Mouse (Mus musculus): ENCODE measurements around the gene Robo1. TPM values are rescaled to one million over a fixed set of nuclear protein-coding genes. Genes with fewer than 3 reads are reported as not detected.

Robo1 gene
- polyA plus RNA-seq, 1 experiment from 2014 or later: not detected

DNA sequence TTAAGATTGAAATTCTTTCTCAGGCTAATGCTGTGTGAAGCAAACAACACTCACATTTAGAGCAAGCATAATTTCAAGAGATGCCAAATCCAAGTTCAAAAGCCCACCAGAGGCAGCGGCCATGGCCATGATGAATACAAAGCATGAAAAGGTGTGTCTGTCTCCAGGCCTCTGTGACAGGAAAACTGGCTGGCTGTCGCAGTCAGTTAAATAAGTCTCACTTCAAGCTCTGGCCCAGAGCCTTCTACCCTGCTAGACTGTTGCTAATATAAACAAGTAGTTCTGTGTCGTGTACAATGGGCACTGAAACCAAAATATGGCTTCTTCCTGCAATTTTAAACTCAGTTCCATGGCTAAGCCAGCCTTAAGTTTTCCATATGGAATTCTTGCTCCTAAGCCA, 629.1 kb downstream of the Robo1 start:
- H3K79me2 ChIP-seq (ENCODE audit: inconsistent target): no peaks in the 10 kb centered on the region
- WGBS (ENCODE audit: missing documents): 77% methylated on average over 3 of the region's 3 CpGs

GRCm38 (mm10) chr16:72939862-72940261, 631.8 kb downstream of the Robo1 start:
- no peak overlapping the region for H3K27ac ChIP-seq

More for the DNA sequence above, 629.1 kb downstream of the Robo1 start:
- no peaks in the 10 kb centered on the region for H3K36me3 ChIP-seq (ENCODE audit: inconsistent target)
- H3K27ac ChIP-seq: no peak overlapping the region
- H3K4me3 ChIP-seq (ENCODE audit: inconsistent target): no peak overlapping the region

GRCm38 (mm10) chr16:72940786-72941185, 632.7 kb downstream of the Robo1 start:
- H3K27ac ChIP-seq: no peak overlapping the region
- no peaks in the 10 kb centered on the region for H3K36me3 ChIP-seq (ENCODE audit: inconsistent target)
- H3K4me3 ChIP-seq (ENCODE audit: inconsistent target): no peak overlapping the region
- H3K79me2 ChIP-seq (ENCODE audit: inconsistent target): no peaks in the 10 kb centered on the region
- WGBS (ENCODE audit: missing documents): 96% methylated on average over 8 of the region's 8 CpGs

More at GRCm38 (mm10) chr16:72939862-72940261, 631.8 kb downstream of the Robo1 start:
- Histone ChIP-seq H3K36me3 (ENCODE audit: inconsistent target) (no peaks in the 10 kb centered on the region), H3K4me3 (ENCODE audit: inconsistent target) (no peak overlapping the region), H3K79me2 (ENCODE audit: inconsistent target) (no peaks in the 10 kb centered on the region)
- WGBS (ENCODE audit: missing documents): 94% methylated on average over 3 of the region's 3 CpGs

- H3K27ac ChIP-seq: no peak overlapping the region
- no peaks in the 10 kb centered on the region for H3K36me3 ChIP-seq (ENCODE audit: inconsistent target)
- no peaks in the 10 kb centered on the region for H3K79me2 ChIP-seq (ENCODE audit: inconsistent target)
- WGBS (ENCODE audit: missing documents): 83% methylated on average over 4 of the region's 4 CpGs
- no peak overlapping the region for H3K4me3 ChIP-seq (ENCODE audit: inconsistent target)
Measured at GRCm38 (mm10) chr16:72944403-72944802, 636.3 kb downstream of the Robo1 start.

DNA sequence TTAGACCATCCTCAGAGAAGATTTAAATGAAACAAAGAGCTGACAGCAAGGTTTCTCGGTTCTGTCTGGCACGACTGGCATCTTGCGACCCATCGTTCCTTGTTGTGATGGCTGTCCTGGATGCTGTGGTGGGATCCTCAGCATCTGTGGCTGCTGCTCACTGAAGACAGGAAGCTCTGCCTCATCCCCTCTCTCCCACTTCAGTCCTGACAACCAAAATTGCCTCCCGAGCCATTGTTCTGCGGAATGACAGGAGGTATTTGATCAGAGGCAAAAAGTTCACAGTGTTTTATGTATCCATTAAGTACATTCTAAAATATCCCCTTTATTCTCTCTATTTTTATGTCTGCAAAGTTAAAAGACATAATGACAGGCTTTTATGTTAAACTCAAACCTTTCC, 643.9 kb downstream of the Robo1 start:
- Histone ChIP-seq H3K4me3 (ENCODE audit: inconsistent target) (no peak overlapping the region), H3K79me2 (ENCODE audit: inconsistent target) (no peaks in the 10 kb centered on the region), H3K27ac (no peak overlapping the region), H3K36me3 (ENCODE audit: inconsistent target) (no peaks in the 10 kb centered on the region)
- WGBS (ENCODE audit: missing documents): 85% methylated on average over 6 of the region's 6 CpGs

DNA sequence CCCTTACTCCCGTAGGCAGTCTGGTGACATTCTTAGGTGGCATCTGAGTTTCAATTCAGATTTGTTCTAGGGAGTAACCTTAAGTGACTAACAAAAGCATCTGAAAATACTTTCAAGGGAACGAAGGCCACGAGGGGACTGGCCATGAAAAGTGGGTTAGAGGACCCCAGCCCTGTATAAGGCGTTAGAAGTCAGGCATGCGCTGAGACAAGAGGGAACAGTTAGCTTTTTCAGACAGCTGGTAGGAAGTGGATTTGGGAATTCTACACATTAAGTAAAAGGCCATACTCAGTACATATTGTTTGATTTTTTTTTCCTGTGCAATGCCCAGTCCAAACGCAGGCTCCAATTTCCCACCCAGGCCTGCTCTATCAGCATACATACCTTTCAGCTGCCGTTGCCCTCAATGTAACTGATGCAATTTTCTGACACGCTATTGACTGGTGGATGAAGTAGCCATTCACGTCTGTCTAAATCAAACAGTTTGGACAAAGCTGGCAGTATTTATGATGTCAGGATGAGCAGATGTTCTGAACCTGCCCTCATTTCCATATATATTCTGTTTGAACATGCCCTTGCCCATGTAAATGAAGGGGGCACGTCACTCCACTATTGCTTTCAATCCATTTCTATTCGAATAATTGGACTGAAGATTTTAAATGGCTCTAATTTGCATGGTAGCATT, 651.1 kb downstream of the Robo1 start:
- 95% methylated on average over 11 of the region's 11 CpGs for WGBS (ENCODE audit: missing documents)
- no peak overlapping the region for H3K4me3 ChIP-seq (ENCODE audit: inconsistent target)

DNA sequence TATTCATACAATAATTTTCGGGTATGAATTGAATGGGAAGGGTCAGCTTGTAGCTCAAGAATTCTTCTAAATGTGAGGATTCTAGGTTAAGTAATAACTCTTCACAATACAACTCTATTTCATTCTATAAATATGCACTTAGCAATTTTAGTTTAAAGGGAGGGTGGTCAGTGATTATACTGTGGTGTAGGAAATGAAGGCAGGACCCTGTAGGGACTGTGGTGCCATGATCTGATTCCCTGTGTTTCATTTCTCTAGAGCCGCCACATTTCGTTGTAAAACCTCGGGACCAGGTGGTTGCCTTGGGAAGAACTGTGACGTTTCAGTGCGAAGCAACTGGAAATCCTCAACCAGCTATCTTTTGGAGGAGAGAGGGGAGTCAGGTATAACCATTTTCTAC, 651.7 kb downstream of the Robo1 start:
- H3K79me2 ChIP-seq (ENCODE audit: inconsistent target): no peaks in the 10 kb centered on the region
- H3K36me3 ChIP-seq (ENCODE audit: inconsistent target): no peaks in the 10 kb centered on the region
- no peak overlapping the region for H3K27ac ChIP-seq
- H3K4me3 ChIP-seq (ENCODE audit: inconsistent target): no peak overlapping the region
- WGBS (ENCODE audit: missing documents): 86% methylated on average over 6 of the region's 6 CpGs

More for the DNA sequence above, 651.1 kb downstream of the Robo1 start:
- no peak overlapping the region for H3K27ac ChIP-seq
- H3K79me2 ChIP-seq (ENCODE audit: inconsistent target): no peaks in the 10 kb centered on the region
- H3K36me3 ChIP-seq (ENCODE audit: inconsistent target): no peaks in the 10 kb centered on the region

DNA sequence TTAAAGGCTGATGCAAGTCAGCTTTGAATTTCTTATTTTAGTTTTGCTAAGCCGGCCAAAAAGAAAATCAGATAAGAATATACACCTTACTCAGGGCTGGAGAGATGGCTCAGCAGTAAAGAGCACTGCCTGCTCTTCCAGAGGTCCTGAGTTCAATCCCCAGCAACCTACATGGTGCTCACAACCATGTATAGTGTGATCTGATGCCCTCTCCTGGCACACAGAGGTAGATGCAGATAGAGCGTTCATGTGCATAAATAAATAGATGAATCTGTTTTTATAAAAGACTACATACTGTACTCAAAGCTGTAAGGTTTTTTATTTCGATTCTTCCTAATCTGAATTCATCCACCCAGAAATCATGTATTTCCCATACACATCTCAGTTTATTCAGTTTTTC, 655.7 kb downstream of the Robo1 start:
- H3K27ac ChIP-seq: no peak overlapping the region
- WGBS (ENCODE audit: missing documents): 92% methylated on average over 3 of the region's 3 CpGs
- H3K36me3 ChIP-seq (ENCODE audit: inconsistent target): no peaks in the 10 kb centered on the region
- H3K4me3 ChIP-seq (ENCODE audit: inconsistent target): no peak overlapping the region
- H3K79me2 ChIP-seq (ENCODE audit: inconsistent target): no peaks in the 10 kb centered on the region

DNA sequence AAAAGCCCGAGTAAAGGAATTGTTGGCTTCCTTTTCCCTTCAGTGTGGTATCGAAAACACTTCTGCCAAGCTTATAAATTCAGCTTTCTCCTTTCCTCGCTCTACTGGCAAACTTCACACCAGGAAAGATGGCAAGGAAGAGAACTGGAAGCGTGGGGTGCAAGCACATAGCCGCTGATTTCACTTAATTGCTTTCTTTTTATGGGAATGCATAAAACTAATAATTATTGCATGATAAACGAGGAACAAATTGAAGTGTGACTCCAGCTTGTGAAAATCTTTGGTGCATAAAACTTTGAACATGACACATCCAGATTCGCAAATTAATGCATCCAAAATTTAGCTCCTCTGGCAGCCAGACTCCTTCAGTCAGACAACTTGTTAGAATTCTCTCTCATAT, 659.4 kb downstream of the Robo1 start:
- Histone ChIP-seq H3K79me2 (ENCODE audit: inconsistent target) (no peaks in the 10 kb centered on the region), H3K36me3 (ENCODE audit: inconsistent target) (no peaks in the 10 kb centered on the region), H3K27ac (no peak overlapping the region), H3K4me3 (ENCODE audit: inconsistent target) (no peak overlapping the region)
- 84% methylated on average over 7 of the region's 7 CpGs for WGBS (ENCODE audit: missing documents)

- H3K4me3 ChIP-seq (ENCODE audit: inconsistent target): no peak overlapping the region
- no peak overlapping the region for H3K27ac ChIP-seq
- no peaks in the 10 kb centered on the region for H3K36me3 ChIP-seq (ENCODE audit: inconsistent target)
- H3K79me2 ChIP-seq (ENCODE audit: inconsistent target): no peaks in the 10 kb centered on the region
- 95% methylated on average over 7 of the region's 7 CpGs for WGBS (ENCODE audit: missing documents)
Measured at GRCm38 (mm10) chr16:72969990-72970389, 661.9 kb downstream of the Robo1 start.

- H3K27ac ChIP-seq: no peak overlapping the region
- no peaks in the 10 kb centered on the region for H3K79me2 ChIP-seq (ENCODE audit: inconsistent target)
- H3K36me3 ChIP-seq (ENCODE audit: inconsistent target): no peaks in the 10 kb centered on the region
- 75% methylated on average over 6 of the region's 6 CpGs for WGBS (ENCODE audit: missing documents)
- H3K4me3 ChIP-seq (ENCODE audit: inconsistent target): no peak overlapping the region
Measured at GRCm38 (mm10) chr16:72973685-72974084, 665.6 kb downstream of the Robo1 start.

GRCm38 (mm10) chr16:72974681-72975080, 666.6 kb downstream of the Robo1 start:
- Histone ChIP-seq H3K36me3 (ENCODE audit: inconsistent target) (no peaks in the 10 kb centered on the region), H3K27ac (no peak overlapping the region), H3K79me2 (ENCODE audit: inconsistent target) (no peaks in the 10 kb centered on the region), H3K4me3 (ENCODE audit: inconsistent target) (no peak overlapping the region)
- WGBS (ENCODE audit: missing documents): 97% methylated on average over 4 of the region's 4 CpGs

DNA sequence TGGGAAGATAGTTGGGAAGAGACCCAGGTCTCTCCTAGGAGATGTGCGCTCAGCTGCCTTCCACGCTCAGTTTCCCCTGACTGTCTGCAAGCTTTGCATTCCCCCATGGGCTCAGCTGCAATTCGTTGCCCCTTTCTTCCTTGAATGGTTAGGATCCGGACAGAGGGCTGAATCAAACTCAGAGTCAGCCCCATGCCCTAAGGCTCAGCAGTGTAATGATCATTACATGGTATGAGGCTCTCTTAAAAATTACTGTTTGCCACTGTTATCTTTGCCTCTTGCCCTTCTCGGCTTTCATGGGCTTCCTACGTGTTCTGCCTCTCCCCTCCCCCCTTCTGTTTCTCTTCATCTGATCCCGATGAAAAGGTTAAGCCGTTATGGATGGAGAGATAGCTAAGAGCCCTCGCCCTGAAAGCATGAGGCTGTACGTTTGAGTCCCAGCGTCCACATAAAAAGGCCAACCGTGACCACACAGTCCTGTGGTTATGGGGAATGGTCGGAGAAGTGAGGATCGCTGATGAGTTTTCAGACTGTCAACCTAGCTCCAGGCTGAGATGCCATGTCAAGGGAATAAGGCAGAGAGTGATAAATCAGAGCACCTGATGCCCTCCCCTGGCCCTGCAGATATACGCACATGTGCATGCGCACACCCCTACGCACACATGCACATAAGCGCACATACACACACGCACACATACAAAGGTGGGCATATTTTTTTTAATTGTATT, 668.9 kb downstream of the Robo1 start:
- Histone ChIP-seq H3K4me3 (ENCODE audit: inconsistent target) (no peak overlapping the region), H3K79me2 (ENCODE audit: inconsistent target) (no peaks in the 10 kb centered on the region), H3K36me3 (ENCODE audit: inconsistent target) (no peaks in the 10 kb centered on the region), H3K27ac (no peak overlapping the region)
- 86% methylated on average over 19 of the region's 19 CpGs for WGBS (ENCODE audit: missing documents)

DNA sequence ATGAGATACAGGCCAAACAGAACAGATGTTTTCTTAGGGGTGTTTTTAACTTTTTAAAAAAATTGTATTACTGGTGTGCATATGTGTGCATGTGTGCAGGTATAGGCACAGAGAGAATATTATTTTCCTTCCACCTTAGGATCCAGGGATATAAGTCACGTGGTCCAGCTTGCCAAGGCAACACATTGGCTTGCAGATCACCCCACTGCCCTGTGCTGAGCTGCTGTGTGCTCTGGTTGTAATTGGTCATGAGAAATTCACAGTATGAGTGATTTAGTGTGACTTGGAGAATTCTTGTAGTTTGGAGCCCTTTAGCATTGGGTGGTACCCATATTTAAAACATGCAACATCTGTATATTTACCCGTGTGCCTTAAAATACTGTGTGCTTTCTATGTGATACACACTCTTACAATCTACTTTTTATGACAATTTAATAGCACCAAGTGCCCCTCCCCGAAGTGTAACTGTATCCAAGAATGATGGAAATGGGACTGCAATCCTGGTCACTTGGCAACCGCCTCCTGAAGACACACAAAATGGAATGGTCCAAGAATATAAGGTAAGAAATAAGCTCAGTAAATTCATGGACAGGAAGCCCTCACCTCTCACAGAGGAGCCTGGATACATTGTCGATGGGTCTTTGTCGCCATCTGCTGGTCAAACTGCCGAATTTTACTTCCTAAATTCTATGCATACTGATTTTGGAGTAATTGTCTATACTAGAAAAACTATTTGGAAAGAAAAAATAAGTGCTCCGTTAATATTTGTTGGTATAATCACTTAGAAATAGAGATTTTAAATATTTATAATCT, 671.5 kb downstream of the Robo1 start:
- no peak overlapping the region for H3K4me3 ChIP-seq (ENCODE audit: inconsistent target)
- 27% methylated on average over 8 of the region's 8 CpGs for WGBS (ENCODE audit: missing documents)
- no peaks in the 10 kb centered on the region for H3K36me3 ChIP-seq (ENCODE audit: inconsistent target)
- no peak overlapping the region for H3K27ac ChIP-seq
- no peaks in the 10 kb centered on the region for H3K79me2 ChIP-seq (ENCODE audit: inconsistent target)

All from macrophage (primary cell).